Mouse (Mus musculus) adrenal gland, postnatal 14 days (tissue): ENCODE results near the gene Ccdc13. TPM values are rescaled to one million over a fixed set of nuclear protein-coding genes. Genes with fewer than 3 reads are reported as not detected.

ENCODE experiments used
- DNase-seq: peaks from one replicate; pipeline ENCODE4 v3.0.0; 2021; ENCODE audit warnings: mixed read lengths
- total RNA-seq: library from RNA; stranded (reverse); gene quantifications from 2 replicates; pipeline ENCODE4 v1.2.3, GENCODE M21; 2021

Ccdc13 gene
- total RNA-seq, 1 experiment from 2014 or later: 1.1 TPM

GRCm38 (mm10) chr9:121759091-121760081, 79.9 kb downstream of the Ccdc13 start, which contains the start of gene Zfp651:
Gene Zfp651 (plus strand): TSS chr9:121759330.
- DNase-seq: peak; percentile 80

- no peak for DNase-seq
Observed at GRCm38 (mm10) chr9:121757835-121758814, 81.1 kb downstream of the Ccdc13 start.

- DNase-seq: no peak
Observed at GRCm38 (mm10) chr9:121757432-121757831, 81.8 kb downstream of the Ccdc13 start.

GRCm38 (mm10) chr9:121756785-121757184, 82.5 kb downstream of the Ccdc13 start:
- DNase-seq: no peak

- DNase-seq: no peak
Observed at GRCm38 (mm10) chr9:121754624-121755023, 84.6 kb downstream of the Ccdc13 start.

- no peak for DNase-seq
Observed at GRCm38 (mm10) chr9:121752774-121753173, 86.5 kb downstream of the Ccdc13 start.

Other genes starting within 250 kb of the Ccdc13 start
- not detected in 2 replicates for gene Lyzl4, start 197.4 kb downstream of the Ccdc13 start, total RNA-seq
- 2.7 and 3.7 TPM in 2 replicates for gene Vipr1, start 196.7 kb downstream of the Ccdc13 start, total RNA-seq
- 4.2 and 6.5 TPM in 2 replicates for gene Sec22c, start 134.0 kb downstream of the Ccdc13 start, total RNA-seq
- gene Ss18l2, start 129.1 kb downstream of the Ccdc13 start, total RNA-seq: 48.4 and 54.4 TPM in 2 replicates
- 78.1 and 84.8 TPM in 2 replicates for gene Nktr, start 120.3 kb downstream of the Ccdc13 start, total RNA-seq
- gene Zfp651, start 80.1 kb downstream of the Ccdc13 start, total RNA-seq: 30.1 and 36.8 TPM in 2 replicates
- not detected in 2 replicates for gene Klhl40, start 61.9 kb downstream of the Ccdc13 start, total RNA-seq
- gene Hhatl, start 47.0 kb downstream of the Ccdc13 start, total RNA-seq: not detected in 2 replicates
- gene Higd1a, start 18.9 kb upstream of the Ccdc13 start, total RNA-seq: 112 and 114 TPM in 2 replicates
- gene Ackr2, start 58.9 kb upstream of the Ccdc13 start, total RNA-seq: 1.4 and 2.1 TPM in 2 replicates
- 1.6 and 10.7 TPM in 2 replicates for gene Cyp8b1, start 76.8 kb upstream of the Ccdc13 start, total RNA-seq
- gene Fam198a, start 111.5 kb upstream of the Ccdc13 start, total RNA-seq: 2.1 and 2.5 TPM in 2 replicates
- gene Pomgnt2, start 157.6 kb upstream of the Ccdc13 start, total RNA-seq: 12.6 and 15.7 TPM in 2 replicates